Mouse (Mus musculus): ENCODE results near the gene Clec14a. TPM values are rescaled to one million over a fixed set of nuclear protein-coding genes. Genes with fewer than 3 reads are reported as not detected.
A peak's percentile ranks its signal among the peaks of the same experiment; 100 is the strongest.
"Not testable (repeated sequence)": the region's sequence is repeated elsewhere in the genome, so short reads cannot be mapped to it uniquely, and the experiment has no call there.

The Clec14a gene
- 10 to 100 TPM in 1 of 2 experiments, 1 to 10 TPM in 1; 9.2 to 13.9 TPM for total RNA-seq (2021)
- 6.9 and 9.6 TPM in 2 replicates for polyA plus RNA-seq (2012; rRNA removed)
- long read RNA-seq, full-length matches to known transcripts: 17 of 17 reads
- long read RNA-seq, partial matches to known transcripts: 0 of 17 reads
- long read RNA-seq, other reads (novel, unspliced or antisense): 0 of 17 reads

DNA sequence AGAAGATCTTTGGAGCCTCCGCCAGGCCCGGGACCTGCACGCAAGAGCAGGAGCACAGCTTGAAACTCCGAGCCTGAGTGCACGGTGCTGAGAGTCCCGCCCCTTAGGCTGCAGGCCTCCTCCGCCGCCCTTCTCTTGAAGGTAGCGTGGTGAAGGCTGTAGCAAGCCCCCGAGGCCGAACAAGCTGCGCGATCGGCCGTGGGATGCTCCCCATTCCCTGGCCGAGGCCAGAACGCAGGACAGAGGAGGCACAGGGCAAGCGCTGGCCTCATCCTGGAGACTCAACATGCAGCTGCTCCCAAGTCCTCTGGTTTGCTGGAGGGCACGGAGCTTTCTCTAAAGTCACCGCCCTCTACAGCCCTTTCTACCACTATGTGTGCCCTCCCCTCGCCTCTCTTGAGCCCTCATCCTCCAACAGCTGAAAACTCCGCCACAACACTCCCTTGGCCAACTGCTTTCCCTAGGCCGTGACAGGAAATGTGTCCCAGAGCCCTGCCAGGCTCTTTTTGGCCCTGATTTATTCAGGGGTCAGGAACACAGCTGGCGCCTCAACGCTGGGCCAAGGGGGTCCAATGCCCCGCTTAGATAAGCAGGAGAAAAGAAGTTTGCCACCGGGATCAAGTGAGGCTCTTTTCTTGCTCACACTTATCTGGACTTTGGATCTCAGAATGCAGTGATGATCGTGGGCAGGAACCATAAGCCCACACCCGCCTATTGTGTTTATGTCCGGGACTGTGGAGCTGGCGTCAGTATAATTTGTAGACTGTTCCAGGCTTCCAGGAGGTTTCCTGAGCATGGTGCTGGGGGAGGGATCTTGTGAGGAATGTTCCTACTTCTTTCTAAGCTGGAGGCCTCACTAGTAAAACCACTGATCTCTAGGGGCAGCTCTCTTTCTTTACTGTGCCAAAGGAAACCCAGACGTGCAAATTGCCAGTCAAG, at the start of gene Clec14a:
Gene Clec14a (minus strand): TSS at position 728 of the 939 bp plus-strand sequence.
- peak within 1 kb of the TSS; percentile 97 for H3K27ac ChIP-seq
- peak; percentile 70 to 77 for DNase-seq
- H3K4me3 ChIP-seq: peak within 1 kb of the TSS; percentile 51
- TF ChIP-seq CTCF (IDR thresholded peaks at IDR 0.05) (no peak), EP300 (IDR thresholded peaks at IDR 0.05; ENCODE audit: insufficient read depth, low read depth, low read length) (peak; percentile 94), POLR2A (IDR thresholded peaks at IDR 0.05; ENCODE audit: insufficient read depth, low read depth, low read length) (peak; percentile 73)
- 8% methylated on average over 32 of the region's 32 CpGs for WGBS
- H3K4me1 ChIP-seq (ENCODE audit: control insufficient read depth, insufficient read depth, low read length): peaks cover 4% of the 10 kb centered on the region
- peaks cover 16% of the 10 kb centered on the region for H3K36me3 ChIP-seq (ENCODE audit: control insufficient read depth, insufficient read depth, low read length)
- H3K9ac ChIP-seq (ENCODE audit: low read depth, low read length): peak within 1 kb of the TSS; percentile 89
- H3K79me2 ChIP-seq (replicated peaks; ENCODE audit: control insufficient read depth, insufficient read depth, low read length): no peaks in the 10 kb centered on the region
- intact Hi-C loops (cut with DNase I): loop anchor here (1.0 to 2.0 kb wide), 2 partner anchors 54 to 55 kb away; no protein-coding TSS in a partner anchor
- no peaks in the 10 kb centered on the region for H3K27me3 ChIP-seq (ENCODE audit: control insufficient read depth, insufficient read depth, low read length)

DNA sequence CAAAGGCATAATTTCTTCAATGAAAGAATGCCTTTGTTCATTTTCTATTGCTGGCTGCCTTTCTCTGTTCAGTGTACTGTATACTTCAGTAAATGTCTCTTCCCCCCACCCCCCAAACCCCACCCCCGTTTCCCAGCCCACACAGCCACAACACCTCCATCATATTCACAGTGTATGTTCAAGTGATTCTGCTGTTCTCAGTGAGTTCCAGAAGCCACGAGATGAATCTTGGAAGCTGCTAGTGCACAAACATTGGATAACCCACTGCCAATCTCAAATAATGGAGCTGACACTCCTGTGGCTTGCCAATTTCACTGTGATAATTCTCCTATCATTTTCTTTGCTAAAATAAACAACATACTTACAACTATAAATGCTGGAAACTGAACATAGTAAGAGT, 38.7 kb upstream of the Clec14a start:
- intact Hi-C loops (cut with DNase I): no loop called here

DNA sequence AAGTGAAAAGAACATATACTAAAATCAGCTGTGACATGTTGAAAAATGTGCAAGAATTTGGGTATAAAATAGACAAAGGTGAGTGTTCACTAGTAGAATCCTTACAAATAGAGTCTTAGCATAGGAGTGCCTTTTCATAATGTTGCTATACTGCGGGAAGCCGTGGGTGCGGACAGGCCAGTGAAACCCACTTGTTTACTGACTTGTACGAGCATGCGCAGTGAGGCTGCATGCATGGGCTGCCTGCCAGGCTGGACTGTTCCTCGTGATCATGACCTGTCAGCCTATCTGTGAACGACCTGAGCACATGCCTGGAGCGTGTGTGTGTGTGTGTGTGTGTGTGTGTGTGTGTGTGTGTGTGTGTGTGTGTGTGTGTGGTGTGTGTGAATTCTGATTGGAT, 37.3 kb upstream of the Clec14a start:
- DNase-seq: peak; percentile 27 to 36
- H3K27ac ChIP-seq; H3K9ac ChIP-seq (ENCODE audit: low read depth, low read length); H3K4me1 ChIP-seq (ENCODE audit: control insufficient read depth, insufficient read depth, low read length); H3K4me3 ChIP-seq; H3K36me3 ChIP-seq (ENCODE audit: control insufficient read depth, insufficient read depth, low read length); H3K27me3 ChIP-seq (ENCODE audit: control insufficient read depth, insufficient read depth, low read length); H3K79me2 ChIP-seq (replicated peaks; ENCODE audit: control insufficient read depth, insufficient read depth, low read length); intact Hi-C loops (cut with DNase I): not testable (repeated sequence)
- 49% methylated on average over 8 of the region's 8 CpGs for WGBS

More for the DNA sequence above, 38.7 kb upstream of the Clec14a start:
- DNase-seq: no peak
- H3K4me3 ChIP-seq: no peak overlapping the region
- no peaks in the 10 kb centered on the region for H3K27me3 ChIP-seq (ENCODE audit: control insufficient read depth, insufficient read depth, low read length)
- WGBS: 42% methylated on average over 2 of the region's 2 CpGs
- no peak overlapping the region for H3K9ac ChIP-seq (ENCODE audit: low read depth, low read length)
- H3K4me1 ChIP-seq (ENCODE audit: control insufficient read depth, insufficient read depth, low read length): no peaks in the 10 kb centered on the region
- no peaks in the 10 kb centered on the region for H3K36me3 ChIP-seq (ENCODE audit: control insufficient read depth, insufficient read depth, low read length)
- TF ChIP-seq CTCF (IDR thresholded peaks at IDR 0.05): no peak
- TF ChIP-seq EP300 (IDR thresholded peaks at IDR 0.05; ENCODE audit: insufficient read depth, low read depth, low read length): no peak
- TF ChIP-seq POLR2A (IDR thresholded peaks at IDR 0.05; ENCODE audit: insufficient read depth, low read depth, low read length): no peak
- no peak overlapping the region for H3K27ac ChIP-seq
- no peaks in the 10 kb centered on the region for H3K79me2 ChIP-seq (replicated peaks; ENCODE audit: control insufficient read depth, insufficient read depth, low read length)

DNA sequence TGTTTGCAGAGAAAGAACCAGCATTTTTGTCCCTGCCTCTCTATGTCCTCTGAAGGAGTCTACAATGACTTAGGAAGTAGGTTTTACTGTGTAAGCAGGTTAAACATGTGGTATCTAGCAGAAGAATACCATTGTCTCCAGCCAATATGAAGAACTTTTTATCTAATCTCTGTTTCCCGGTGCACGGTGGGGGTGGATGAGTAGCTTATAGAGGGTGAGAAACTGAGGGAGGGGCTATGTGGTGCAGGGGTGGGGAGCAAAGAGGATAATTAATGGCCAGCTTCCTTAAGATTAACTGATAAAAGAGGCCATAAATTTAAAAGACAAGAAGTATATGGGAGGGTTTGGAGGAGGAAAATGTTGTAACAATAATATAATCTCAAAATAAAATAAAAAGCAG, 36.5 kb upstream of the Clec14a start:
- TF ChIP-seq EP300 (IDR thresholded peaks at IDR 0.05; ENCODE audit: insufficient read depth, low read depth, low read length) (no peak), CTCF (IDR thresholded peaks at IDR 0.05) (no peak)
- 12% methylated on average over 2 of the region's 2 CpGs for WGBS
- intact Hi-C loops (cut with DNase I): no loop called here

DNA sequence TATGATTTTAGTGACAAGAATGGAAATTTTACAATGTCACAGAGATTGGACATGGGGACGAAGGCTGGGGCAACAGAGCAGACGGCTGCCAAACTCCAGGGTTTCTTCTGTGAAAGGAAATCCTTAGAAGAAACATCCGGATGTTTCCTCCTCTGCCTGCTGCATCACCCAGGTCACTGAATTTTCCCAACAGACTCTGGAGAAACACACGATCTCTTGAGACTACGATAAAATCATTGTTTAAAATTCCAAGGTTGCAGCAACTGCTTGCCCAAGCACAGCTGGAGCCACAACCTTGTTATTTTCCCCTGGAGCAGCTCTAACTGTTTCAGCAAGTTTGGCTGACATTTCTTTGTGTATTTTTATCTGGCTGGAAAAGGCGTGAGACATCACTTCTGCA, 27.9 kb upstream of the Clec14a start:
- Histone ChIP-seq H3K4me1 (ENCODE audit: control insufficient read depth, insufficient read depth, low read length) (peaks cover 3% of the 10 kb centered on the region), H3K27me3 (ENCODE audit: control insufficient read depth, insufficient read depth, low read length) (no peaks in the 10 kb centered on the region), H3K27ac (peak overlapping the region; percentile 2), H3K79me2 (replicated peaks; ENCODE audit: control insufficient read depth, insufficient read depth, low read length) (no peaks in the 10 kb centered on the region), H3K4me3 (no peak overlapping the region), H3K9ac (ENCODE audit: low read depth, low read length) (peak overlapping the region; percentile 30; the same call in 1 of the 2 replicates), H3K36me3 (ENCODE audit: control insufficient read depth, insufficient read depth, low read length) (no peaks in the 10 kb centered on the region)
- WGBS: 28% methylated on average over 6 of the region's 6 CpGs
- intact Hi-C loops (cut with DNase I): no loop called here
- TF ChIP-seq EP300 (IDR thresholded peaks at IDR 0.05; ENCODE audit: insufficient read depth, low read depth, low read length): no peak
- no peak for TF ChIP-seq CTCF (IDR thresholded peaks at IDR 0.05)
- 0 out of 2 replicates have a peak, but pooled peaks have one; percentile 6 for TF ChIP-seq POLR2A (IDR thresholded peaks at IDR 0.05; ENCODE audit: insufficient read depth, low read depth, low read length)
- DNase-seq: peak; percentile 14 to 17

More for the DNA sequence above, 36.5 kb upstream of the Clec14a start:
- no peak overlapping the region for H3K9ac ChIP-seq (ENCODE audit: low read depth, low read length)
- no peak overlapping the region for H3K4me3 ChIP-seq
- H3K27me3 ChIP-seq (ENCODE audit: control insufficient read depth, insufficient read depth, low read length): no peaks in the 10 kb centered on the region
- no peaks in the 10 kb centered on the region for H3K4me1 ChIP-seq (ENCODE audit: control insufficient read depth, insufficient read depth, low read length)
- DNase-seq: no peak
- H3K79me2 ChIP-seq (replicated peaks; ENCODE audit: control insufficient read depth, insufficient read depth, low read length): no peaks in the 10 kb centered on the region
- H3K27ac ChIP-seq: no peak overlapping the region
- no peaks in the 10 kb centered on the region for H3K36me3 ChIP-seq (ENCODE audit: control insufficient read depth, insufficient read depth, low read length)

DNA sequence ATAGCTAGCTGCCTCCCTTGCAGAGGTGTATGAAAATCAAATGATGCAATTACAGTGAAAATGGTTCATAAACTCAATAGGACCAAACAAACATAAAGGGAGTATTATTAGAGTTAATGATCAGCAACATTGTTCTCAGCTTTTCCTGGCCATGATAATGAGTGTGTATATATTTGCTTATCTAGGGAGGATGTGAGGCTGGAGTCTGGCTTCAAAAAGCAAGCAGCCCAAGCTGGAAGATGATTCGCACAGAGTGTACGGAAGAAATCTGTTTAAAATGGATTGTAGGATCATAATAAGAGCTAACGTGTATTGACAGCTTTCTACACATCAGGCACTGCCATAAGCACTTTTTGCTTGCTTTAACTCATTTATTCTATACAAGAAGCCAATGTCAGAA, 16.8 kb upstream of the Clec14a start:
- Histone ChIP-seq H3K79me2 (replicated peaks; ENCODE audit: control insufficient read depth, insufficient read depth, low read length) (no peaks in the 10 kb centered on the region), H3K4me1 (ENCODE audit: control insufficient read depth, insufficient read depth, low read length) (no peaks in the 10 kb centered on the region), H3K27ac (no peak overlapping the region), H3K36me3 (ENCODE audit: control insufficient read depth, insufficient read depth, low read length) (no peaks in the 10 kb centered on the region), H3K27me3 (ENCODE audit: control insufficient read depth, insufficient read depth, low read length) (no peaks in the 10 kb centered on the region), H3K4me3 (no peak overlapping the region), H3K9ac (ENCODE audit: low read depth, low read length) (no peak overlapping the region)
- WGBS: 36% methylated on average over 3 of the region's 3 CpGs
- TF ChIP-seq POLR2A (IDR thresholded peaks at IDR 0.05; ENCODE audit: insufficient read depth, low read depth, low read length) (no peak), EP300 (IDR thresholded peaks at IDR 0.05; ENCODE audit: insufficient read depth, low read depth, low read length) (no peak), CTCF (IDR thresholded peaks at IDR 0.05) (no peak)
- DNase-seq: no peak
- intact Hi-C loops (cut with DNase I): loop anchor here (5.0 kb wide), 1 partner anchor 36 kb away; no protein-coding TSS in a partner anchor
